Mouse (Mus musculus) skeletal muscle tissue, postnatal 0 days (tissue): ENCODE measurements around the gene Dgkh. TPM values are rescaled to one million over a fixed set of nuclear protein-coding genes. Genes with fewer than 3 reads are reported as not detected.

ENCODE experiments used
- polyA plus RNA-seq: library from polyadenylated mRNA; unstranded; fragments of >200 nt; fragmentation: Nextera tagmentation; extraction: Ambion mirVana; gene quantifications from 2 replicates; pipeline ENCODE4 v1.2.1, GENCODE M21; 2015

Gene Dgkh
- polyA plus RNA-seq = 0.87 and 1.2 TPM in 2 replicates

GRCm38 (mm10) chr14:78732617-78733312, at the start of gene Dgkh:
Gene Dgkh (minus strand): TSS chr14:78732776.

GRCm38 (mm10) chr14:78536281-78537165, 196.1 kb downstream of the Dgkh start, which contains the start of gene Akap11:
Gene Akap11 (minus strand): TSS chr14:78536808.

Other genes starting within 250 kb of the Dgkh start
- gene Akap11, start 196.0 kb downstream of the Dgkh start, polyA plus RNA-seq = 9.0 and 11.2 TPM in 2 replicates
- gene Vwa8, start 116.3 kb upstream of the Dgkh start, polyA plus RNA-seq = 11.4 and 13.1 TPM in 2 replicates